Mouse (Mus musculus): ENCODE data around the gene Bmp3. TPM values are rescaled to one million over a fixed set of nuclear protein-coding genes. Genes with fewer than 3 reads are reported as not detected.

Bmp3 gene
- total RNA-seq (2021) = under 1 TPM; 0.52 to 0.54 TPM
- long read RNA-seq, experiment 1, partial matches to known transcripts = 0 of 1 reads
- long read RNA-seq, experiment 1, other reads (novel, unspliced or antisense) = 1 of 1 reads
- long read RNA-seq, experiment 2, full-length matches to known transcripts = 1 of 1 reads
- long read RNA-seq, experiment 2, partial matches to known transcripts = 0 of 1 reads
- long read RNA-seq, experiment 2, other reads (novel, unspliced or antisense) = 0 of 1 reads

DNA sequence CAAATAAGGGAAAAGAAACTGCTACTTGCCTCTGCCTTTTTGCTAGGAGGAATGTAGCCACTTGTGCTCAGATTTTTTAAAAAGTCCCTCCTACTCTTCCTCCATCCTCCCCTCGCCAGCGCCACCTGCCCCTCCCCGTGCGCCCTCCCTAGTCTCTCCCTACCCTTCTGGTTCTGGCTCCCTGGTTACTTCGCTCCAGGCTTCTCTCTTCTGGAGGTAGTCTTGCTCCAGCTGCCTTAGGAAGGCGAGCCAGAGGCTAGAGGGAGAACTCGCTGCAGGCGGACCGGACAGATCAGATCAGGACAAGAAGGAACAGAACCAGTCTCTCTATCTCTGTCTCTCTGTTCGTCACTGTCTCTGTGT, at the start of gene Bmp3:
TSS of gene Bmp3 (plus strand) at position 152 of the 363 bp plus-strand sequence.
- no peak for DNase-seq

DNA sequence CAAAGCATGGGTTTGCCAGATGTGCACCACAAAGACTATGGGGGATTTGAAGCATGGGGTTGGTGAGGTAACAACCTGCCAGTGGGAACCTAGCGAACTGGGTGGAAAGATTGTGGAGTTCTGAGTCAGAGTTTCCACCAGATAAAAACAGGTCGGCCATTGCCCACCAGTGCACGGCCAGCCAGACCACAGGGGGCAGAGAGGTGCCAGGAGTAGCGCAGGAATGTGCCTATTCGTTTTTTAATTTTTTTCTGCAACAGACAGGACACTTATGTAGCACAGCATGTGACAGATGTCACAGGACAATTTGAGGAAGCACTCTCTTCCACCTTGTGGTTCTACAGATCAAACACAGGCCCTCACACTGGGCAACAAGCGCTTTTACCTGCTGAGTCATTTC, 49.5 kb upstream of the Bmp3 start:
- DNase-seq = no peak

DNA sequence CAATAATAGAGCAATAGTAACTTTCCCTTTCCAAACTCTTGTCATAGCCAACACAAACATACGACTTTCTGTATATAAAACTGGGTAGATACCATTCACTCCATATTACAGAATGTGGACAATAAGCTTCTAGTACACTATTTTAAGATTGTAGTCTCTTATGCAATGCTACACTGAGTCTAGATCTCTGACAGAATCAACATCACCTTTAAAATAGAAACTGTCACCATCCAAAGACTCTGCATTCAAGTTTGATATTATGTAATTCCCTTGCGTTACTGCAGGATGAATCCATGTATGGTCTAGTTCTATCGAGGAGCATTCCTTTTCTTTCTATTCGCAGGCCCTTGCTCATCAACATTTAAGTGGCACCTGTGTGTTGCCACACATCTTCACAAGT, 47.7 kb upstream of the Bmp3 start:
- no peak for DNase-seq

DNA sequence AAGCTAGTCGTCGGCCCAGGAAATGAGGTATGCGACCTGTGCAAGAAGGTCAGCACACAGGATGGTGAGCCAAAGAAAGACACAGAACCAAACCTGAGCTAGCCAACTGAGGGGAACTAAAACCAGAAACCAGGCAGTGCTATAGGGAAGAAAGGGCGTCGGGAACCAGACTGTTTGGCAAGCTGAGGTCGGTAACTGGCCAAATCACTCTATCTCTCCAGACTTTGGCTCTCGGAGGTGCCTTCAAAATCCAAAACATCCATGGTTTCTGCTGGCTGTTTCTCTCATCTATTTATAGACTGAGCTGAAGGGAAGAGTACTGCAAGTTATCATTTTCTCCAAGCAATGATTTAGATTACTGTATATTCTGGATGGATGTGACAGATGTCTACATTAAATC, 47.2 kb upstream of the Bmp3 start:
- peak in 1 of 2 experiments; percentile 9 for DNase-seq

DNA sequence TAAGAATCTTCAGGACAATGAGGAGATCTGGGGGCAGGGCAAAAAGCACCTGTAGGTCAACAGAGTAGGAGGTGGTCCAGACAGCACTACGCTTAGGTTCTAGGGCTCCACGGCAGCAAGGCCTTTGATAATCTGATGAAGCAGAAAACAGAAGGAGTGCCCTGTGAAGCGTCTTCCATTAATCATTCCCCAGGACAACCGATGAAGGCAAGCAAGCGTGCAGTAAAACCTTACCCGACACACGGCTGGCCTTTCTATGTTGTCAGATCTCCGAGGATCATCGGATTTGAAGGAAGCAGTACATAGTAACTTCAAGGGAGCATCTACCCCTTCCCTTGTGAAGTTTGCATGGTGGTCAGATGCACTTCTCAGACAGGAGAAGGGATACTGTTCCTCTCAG, 46.3 kb upstream of the Bmp3 start:
- no peak for DNase-seq

DNA sequence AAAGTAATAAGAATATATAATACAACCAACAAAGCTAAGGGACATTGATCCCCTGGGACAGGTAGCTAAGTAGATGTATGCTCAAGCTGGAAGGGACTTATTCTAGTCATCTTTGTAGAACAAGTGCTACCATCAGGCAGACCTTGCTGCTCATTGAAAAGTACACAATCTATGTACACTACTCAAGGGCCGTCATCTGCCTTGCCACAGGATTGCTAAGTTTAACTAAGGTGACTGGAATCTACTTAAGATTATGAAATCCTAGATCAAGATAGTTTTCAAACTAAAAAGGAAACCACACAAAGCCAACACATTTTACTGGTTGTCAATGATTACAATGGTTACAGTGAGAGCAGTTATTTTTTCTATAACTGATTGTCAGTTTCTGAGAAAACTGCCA, 41.8 kb upstream of the Bmp3 start:
- DNase-seq = no peak

DNA sequence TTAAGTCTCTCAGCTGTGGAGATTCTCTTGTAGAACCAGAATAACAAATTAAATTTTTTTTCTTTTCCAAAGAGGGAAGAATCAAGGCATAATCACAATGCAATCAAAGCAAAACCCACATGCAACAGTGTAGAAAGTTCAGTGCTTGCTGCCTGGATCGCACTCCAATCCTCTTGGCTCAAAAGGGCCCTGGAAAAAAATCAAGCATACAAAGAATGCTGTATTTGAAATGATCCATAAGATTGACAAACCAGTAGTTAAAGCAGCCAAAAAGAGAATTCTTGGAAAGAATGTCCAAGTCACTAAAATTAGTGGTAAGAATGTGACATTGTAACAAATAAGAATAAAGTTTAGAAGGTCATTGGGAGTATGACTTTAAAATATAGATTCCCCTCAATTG, 38.9 kb upstream of the Bmp3 start:
- no peak for DNase-seq

DNA sequence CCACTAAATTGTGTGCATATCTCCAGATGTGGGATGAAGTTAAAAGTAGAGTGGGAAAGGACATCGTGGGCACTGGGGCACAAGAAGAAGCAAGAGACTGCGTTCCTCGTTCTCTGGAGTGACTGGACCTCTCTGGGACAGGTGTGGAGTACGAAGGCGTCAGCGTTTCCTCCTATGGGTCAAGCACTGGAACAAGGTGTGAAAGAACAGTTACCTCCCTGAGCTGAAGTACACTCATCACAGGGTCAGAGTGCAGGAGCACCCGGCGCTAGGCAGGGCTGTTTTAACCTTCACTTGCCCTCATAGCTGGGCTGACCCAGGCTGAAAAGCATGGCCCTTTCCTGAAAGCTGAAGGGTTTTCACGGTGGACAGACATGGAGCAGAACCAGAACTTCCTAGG, 20.5 kb upstream of the Bmp3 start:
- DNase-seq = no peak

DNA sequence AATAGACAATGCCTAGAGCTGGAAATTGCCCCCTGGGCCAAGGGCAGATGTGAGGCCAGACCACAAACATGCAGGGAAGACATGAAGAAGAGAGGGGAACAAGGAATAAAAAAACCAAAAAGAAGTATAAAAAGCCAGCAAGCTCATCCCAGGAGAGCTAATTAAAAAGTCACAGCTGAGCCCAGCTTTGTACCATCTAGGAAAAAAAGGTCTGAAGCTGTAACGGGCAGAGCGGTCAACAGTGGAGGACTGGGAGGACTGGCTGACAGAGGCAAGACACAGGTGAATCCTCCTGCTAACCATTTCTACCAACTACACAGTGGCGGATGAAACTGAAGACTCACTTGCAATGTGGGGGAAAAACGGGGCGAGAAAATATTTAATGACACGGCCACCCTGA, 19.9 kb upstream of the Bmp3 start:
- no peak for DNase-seq

DNA sequence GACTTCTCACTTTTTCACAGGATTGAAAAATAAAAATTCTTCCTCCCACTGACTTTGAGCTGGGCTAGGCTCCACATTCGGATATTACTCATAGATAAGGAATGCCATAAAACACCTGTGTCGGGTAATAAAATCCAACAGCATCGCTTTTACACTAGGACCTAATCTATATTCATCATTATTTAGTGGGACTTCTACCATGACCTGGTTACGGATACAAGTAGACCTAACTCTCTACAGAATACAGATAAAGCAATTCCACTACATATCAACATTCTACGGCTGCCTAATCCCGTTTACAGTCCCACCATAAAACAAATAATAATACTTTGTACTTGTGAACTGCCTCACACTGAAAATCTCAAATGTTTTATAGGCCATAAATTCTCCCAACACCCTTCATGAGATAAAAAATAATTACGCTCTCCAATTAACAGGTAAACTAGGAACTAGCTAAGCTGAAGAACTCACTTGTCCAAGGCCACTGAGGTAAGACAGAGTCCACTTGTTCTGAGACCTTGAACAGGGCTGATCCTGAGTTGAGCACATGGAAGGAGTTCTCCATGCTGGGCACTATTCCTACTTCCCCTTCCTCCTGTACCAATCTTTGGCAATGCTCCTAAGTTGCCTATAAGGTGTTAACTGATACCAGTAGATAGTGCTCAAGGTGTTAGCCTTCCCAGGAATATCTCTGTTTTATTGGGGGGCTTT, 11.5 kb upstream of the Bmp3 start:
- no peak for DNase-seq

DNA sequence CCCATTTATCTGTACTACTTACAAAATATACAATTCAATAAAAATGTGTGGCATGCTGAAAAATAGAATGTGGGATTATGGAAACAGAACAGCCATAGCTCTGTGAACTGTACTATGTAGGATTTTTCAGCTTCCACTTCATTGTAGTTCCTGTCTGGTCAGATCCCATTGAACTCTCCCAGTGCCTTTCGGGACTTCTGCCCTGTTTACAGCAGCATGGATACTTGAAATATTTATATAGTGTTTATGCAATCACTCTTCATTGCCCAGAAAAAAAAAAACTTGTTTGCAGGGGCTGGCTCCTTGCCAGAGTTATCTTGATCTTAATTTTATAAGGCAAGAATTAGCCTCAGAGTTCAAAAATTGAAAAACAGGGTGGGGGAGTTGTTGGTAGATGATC, 9.6 kb upstream of the Bmp3 start:
- no peak for DNase-seq

DNA sequence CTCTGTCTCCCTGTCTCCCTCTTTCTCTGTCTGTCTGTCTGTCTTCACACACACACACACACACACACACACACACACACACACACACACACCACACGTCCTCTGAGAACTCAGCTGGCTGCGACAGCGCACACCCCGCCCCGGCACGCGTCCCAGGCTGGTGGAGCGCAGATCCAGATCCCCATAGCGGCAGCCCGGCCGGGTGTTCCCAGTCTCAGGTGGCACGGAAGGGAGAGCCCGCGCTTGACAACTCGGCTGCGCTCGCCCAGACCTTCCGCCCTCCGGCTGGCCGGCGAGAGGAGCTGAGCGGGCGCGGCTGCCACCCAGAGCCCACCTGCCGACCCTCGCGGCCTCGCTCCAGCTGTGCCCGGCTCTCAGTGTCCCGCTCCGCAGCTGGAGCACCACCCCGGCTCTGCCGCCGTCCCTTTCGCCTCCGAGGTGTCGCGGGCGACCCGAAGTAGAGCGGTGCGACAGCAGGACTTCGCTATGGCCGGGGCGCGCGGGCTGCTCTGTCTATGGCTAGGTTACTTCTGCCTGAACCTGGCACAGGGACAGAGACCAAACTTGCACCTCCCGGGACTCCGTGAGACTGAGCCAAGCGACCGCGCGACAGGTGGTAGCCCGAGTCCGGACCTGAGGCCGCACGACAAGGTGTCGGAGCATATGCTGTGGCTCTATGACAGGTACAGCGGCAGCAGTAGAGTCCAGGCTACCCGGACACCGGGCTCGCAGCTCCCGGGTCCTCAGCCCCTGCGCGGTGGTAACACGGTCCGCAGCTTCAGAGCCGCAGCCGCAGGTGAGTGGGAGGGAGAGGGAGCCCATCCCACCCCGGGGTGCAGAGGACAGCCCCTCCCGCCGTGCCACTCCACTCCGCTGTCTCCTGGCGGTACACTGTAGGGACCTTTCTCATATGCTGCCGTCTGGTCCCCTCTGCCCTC, 681 bp downstream of the Bmp3 start:
- peak in 1 of 2 experiments; percentile 12 for DNase-seq

DNA sequence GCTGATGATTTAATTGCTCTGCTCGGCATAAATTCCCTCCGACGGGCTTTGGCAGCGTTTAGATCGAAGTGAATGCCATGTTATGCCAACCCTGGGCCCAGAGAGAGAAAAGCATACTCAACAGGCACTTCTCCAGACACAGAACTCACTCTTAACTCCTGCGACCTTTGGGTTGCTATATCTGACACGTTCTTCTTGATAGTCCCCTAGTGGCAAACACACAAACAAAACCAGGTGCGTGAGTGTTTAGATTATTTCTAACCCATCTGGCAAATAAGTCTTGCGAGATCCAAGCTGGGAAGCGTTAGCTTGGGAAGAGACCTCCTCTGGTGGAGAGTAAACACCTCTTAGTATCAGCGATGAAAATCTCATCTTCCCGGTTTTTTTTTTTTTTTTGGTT, 1.5 kb downstream of the Bmp3 start:
- no peak for DNase-seq

DNA sequence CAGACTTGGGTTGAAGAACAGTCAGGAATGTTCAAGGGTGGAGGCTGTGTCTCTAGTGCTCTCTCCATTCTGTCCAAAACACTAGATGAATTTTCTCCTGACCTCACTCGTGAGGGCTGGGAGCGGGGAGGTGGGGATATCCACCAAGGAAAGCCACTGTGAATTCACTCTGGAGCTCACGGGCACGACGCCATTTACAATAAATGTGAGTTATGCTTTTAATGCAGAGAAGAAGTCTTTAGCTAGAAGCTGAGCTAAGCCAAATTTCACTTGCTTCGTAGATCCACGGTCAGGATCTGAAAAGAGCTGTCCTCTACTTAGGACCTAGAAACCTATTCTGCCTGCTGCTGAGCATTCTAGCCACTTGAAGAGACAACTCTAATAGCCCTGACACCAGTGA, 2.1 kb downstream of the Bmp3 start:
- DNase-seq = no peak

DNA sequence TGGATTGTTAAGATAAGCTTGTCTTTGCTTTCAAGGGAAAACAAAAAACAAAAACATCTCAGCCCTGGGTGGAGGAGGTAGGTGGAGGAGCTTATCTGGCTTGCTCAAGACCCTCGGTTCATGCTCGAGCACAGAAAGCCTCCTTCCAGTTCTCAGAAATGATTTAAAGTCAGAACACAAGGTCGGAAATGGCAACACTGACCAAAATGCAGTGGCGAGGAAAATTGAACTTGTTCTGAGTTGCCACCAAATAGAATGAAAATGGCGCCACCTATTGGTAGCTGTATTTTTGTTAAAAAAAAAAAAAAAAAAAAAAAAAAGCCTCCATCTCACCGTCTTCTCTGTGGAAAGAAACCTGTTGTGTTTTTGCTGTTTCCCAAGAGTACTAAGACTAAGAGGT, 9.7 kb downstream of the Bmp3 start:
- peak in 1 of 2 experiments; percentile 35 for DNase-seq

DNA sequence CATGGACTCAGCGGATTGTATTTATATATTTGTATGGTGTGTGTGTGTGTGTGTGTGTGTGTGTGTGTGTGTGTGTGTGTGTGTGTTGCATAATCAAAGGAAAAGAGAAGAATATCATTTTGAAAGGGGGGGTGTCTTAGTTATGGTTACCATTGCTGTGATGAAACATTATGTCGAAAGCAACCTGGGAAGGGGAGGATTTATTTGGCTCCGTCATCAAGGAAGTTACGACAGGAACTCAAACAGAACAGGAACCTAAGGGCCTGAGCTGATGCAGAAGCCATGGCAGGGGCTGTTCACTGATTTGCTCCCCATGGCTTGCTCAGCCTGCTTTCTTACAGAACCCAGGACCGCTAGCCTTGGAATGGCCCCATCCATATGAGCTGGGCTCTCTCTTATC, 10.9 kb downstream of the Bmp3 start:
- DNase-seq = no peak

DNA sequence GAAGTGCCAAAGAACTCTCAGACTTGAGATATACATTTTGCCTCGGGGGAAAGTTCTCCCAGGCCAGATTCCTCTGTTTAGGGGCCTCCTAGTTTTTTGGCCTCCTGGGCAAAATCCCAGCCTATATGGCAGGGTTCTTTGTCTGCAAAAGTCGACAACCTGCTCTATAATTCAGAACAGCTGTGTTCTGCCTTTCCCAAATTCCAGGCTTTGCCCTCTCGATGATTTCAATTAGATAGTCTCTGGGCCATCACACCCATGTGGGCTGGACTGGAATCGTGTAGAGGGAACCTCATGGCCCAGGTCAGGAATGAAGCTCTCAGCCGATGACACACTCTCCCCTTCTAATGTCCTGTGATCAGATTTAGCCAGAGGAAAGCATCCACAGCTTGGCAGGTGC, 21.8 kb downstream of the Bmp3 start:
- DNase-seq = no peak

DNA sequence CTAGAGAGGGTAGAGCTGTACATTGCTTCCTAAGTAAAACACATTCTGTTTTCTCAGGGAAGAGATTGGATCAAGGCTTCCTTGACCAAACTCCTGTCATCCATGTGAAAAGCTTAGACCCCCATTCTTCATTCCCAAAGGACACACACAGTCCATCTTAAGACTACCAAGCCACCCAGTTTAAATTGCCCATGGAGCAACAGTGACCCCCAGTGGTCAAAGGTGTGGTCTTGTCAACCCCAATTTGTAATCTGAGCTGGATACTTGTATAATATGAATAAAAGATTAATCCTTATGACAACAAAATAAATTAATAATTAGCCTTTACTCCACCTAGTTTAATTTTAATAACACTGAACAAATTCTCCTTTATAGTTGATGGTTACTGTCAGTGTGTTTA, 24.7 kb downstream of the Bmp3 start:
- peak in 1 of 2 experiments; percentile 69 for DNase-seq

DNA sequence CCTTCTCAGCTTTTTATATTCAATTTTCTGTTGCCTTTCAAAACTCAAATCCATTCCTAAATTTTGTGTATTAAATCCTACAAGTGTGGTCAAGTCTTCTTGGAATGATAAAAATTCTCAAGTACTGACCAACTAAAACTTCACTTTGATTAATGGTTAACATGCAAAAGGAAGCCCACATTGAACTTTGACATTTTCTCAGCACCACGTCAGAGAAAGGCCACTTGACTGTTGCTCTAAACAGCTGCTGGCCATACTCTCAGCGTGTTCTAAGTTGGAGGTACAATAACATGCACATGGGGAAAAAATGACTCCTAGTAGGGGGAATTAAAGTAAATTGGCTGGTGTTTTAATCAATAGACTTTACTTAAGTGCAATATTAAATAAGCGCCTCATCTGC, 27.9 kb downstream of the Bmp3 start:
- no peak for DNase-seq

DNA sequence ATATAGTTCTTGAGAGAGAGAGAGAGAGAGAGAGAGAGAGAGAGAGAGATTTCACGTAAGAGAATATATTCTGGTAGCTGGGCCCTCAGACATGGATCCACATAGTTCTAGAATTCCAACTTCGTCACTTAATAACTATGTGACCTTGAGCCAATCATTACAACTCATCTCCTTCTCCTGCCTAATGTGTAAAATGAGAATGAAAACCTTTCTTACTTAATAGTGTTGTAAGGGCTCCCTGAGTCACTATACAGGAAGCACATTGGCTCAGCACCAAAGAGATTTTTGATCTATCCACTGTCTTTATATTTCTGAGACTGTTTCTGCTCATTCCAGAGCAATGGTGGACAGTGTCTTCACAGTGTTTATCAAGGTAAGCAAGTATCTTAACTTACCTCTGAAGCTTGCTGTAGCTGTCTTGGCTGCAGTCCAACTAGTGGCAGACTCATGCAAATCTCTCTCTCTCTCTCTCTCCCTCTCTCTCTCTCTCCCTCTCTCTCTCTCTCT, 36.4 kb downstream of the Bmp3 start:
- DNase-seq = no peak

DNA sequence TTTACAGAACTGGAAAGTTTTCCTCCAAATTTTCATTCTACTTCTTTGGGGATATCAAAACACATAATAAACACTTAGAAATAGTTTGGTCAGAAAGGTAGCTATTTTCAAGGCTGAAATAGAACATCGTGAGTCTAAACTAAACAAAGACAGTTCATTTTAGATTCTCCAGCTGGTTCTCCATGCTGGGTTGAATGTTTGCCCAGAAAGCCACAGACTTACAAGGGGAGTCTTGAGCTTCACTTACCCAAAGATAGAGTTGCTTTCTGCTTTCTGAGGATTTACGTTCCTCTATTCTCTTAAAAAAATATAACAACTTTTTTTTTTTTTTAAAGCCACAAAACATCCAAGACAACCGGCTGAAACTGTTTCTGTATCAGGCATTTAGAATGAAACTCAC, 40.1 kb downstream of the Bmp3 start:
- no peak for DNase-seq

DNA sequence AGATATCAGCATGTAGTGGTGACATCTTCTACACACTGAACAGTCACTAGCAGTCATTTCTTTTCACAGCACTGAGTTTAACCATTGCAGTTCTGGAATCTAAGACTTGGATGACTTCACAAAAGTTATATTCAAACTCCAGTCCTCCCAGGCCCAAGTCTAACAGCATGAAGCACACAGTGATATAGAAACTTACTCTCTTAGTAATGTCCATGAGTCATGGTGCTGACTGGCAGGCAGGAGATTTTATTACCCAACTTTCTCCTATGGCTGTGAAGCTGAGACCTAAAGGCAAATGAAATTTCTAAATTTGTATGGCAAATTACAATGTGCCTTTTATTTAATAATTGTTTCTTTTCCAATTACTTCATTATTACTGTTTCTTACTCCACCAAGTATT, 43.7 kb downstream of the Bmp3 start:
- no peak for DNase-seq

DNA sequence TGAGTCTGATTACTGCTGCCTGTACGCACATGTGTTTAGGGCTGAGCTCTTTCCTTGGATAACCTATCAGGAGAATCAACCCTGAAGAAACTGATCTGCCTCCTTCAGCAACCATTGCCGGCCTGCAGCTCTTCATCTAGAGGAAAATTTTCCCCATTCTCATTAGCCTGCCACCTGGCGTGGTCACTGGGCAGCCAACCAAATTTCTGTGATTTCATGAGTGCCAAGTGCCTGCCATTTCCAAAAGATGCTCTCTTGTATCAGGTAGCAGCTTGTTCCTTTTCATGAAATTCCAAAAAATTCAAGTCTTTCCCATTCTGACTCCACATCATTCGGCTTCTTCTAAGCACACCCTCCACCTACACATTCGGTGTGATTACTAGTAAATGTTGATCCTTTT, 46.7 kb downstream of the Bmp3 start:
- no peak for DNase-seq
